Mouse (Mus musculus) gonadal fat pad, adult 2 months (tissue): ENCODE results near the gene Srd5a3. TPM values are rescaled to one million over a fixed set of nuclear protein-coding genes. Genes with fewer than 3 reads are reported as not detected.

Source experiments
- DNase-seq: peaks from one replicate; pipeline ENCODE4 v3.0.0-alpha.2; 2012; ENCODE audit warnings: low read depth
- polyA plus RNA-seq: library from polyadenylated mRNA; depleted of rRNA; stranded (reverse); fragments of >200 nt; gene quantifications from 2 replicates; pipeline ENCODE4 v1.2.3, GENCODE M21; 2012; rRNA removed

Gene Srd5a3
- polyA plus RNA-seq, 1 experiment, result 48.7 TPM

- no peak for DNase-seq
These were observed 53.0 kb downstream of the Srd5a3 start for GRCm38 (mm10) chr5:76193075-76193474.

- no peak for DNase-seq
These were observed 54.4 kb downstream of the Srd5a3 start for GRCm38 (mm10) chr5:76194377-76194945.

GRCm38 (mm10) chr5:76199346-76199745 lies 59.3 kb downstream of the Srd5a3 start:
- DNase-seq, result no peak

GRCm38 (mm10) chr5:76203171-76203570 lies 63.1 kb downstream of the Srd5a3 start:
- no peak for DNase-seq

Other genes starting within 250 kb of the Srd5a3 start
- 25.7 and 30.7 TPM in 2 replicates for gene Kdr, start 161.8 kb upstream of the Srd5a3 start, polyA plus RNA-seq
- 50.2 and 51.2 TPM in 2 replicates for gene Tmem165, start 43.6 kb downstream of the Srd5a3 start, polyA plus RNA-seq
- gene Clock, start 164.5 kb downstream of the Srd5a3 start, polyA plus RNA-seq, result 16.5 and 25.3 TPM in 2 replicates
- gene Pdcl2, start 190.9 kb downstream of the Srd5a3 start, polyA plus RNA-seq, result 0.19 TPM in 1 of 2 replicates, not detected in the other
- gene Nmu, start 223.5 kb downstream of the Srd5a3 start, polyA plus RNA-seq, result 0.14 and 0.27 TPM in 2 replicates